Mouse (Mus musculus): Measurements from ENCODE around the gene Trip6. TPM values are rescaled to one million over a fixed set of nuclear protein-coding genes. Genes with fewer than 3 reads are reported as not detected.
A peak's percentile ranks its signal among the peaks of the same experiment; 100 is the strongest.

Trip6 gene
- polyA plus RNA-seq, 1 experiment from 2014 or later: 107 TPM

- H3K4me1 ChIP-seq: peaks cover 47% of the 10 kb centered on the region
- ATAC-seq (ENCODE audit: low FRiP score, low read depth): no peak
- H3K9ac ChIP-seq: no peak overlapping the region
- H3K4me2 ChIP-seq (replicated peaks): no peak overlapping the region
- H3K9me3 ChIP-seq: no peaks in the 10 kb centered on the region
- no peaks in the 10 kb centered on the region for H3K36me3 ChIP-seq
- H3K4me3 ChIP-seq: no peak overlapping the region
- H3K27ac ChIP-seq: no peak overlapping the region
- no peaks in the 10 kb centered on the region for H3K27me3 ChIP-seq
- WGBS: 84% methylated on average over 4 of the region's 4 CpGs
Observed at GRCm38 (mm10) chr5:137346983-137347382, 32.8 kb upstream of the Trip6 start.

- Histone ChIP-seq H3K36me3 (no peaks in the 10 kb centered on the region), H3K27me3 (no peaks in the 10 kb centered on the region), H3K27ac (no peak overlapping the region), H3K4me3 (no peak overlapping the region), H3K9ac (no peak overlapping the region), H3K9me3 (no peaks in the 10 kb centered on the region), H3K4me2 (replicated peaks) (peak overlapping the region; percentile 40), H3K4me1 (peaks cover 41% of the 10 kb centered on the region)
- no peak for ATAC-seq (ENCODE audit: low FRiP score, low read depth)
- 71% methylated on average over 1 of the region's 1 CpGs for WGBS
Observed at GRCm38 (mm10) chr5:137346388-137346787, 32.2 kb upstream of the Trip6 start.

DNA sequence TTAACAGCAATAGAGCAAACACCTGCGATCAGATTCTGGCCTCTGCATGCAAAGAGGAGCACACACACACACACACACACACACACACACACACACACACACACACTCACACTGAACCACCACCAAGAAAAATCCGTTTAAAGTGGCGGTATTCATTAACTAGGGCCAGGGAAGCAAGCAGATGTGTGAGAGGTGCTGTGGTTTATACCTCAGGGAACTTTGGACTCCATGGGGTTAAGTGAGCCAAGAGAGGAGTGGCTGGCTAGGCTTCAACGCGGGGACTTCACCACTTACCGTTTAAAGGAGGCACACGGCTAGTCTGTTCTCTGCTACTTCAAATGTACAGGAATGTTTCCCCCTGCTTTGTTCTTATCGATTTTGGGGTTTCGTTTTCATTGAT is 31.6 kb upstream of the Trip6 start:
- Histone ChIP-seq H3K9me3 (no peaks in the 10 kb centered on the region), H3K36me3 (no peaks in the 10 kb centered on the region), H3K4me2 (replicated peaks) (peak overlapping the region; percentile 40), H3K27ac (no peak overlapping the region), H3K4me3 (no peak overlapping the region), H3K4me1 (peaks cover 41% of the 10 kb centered on the region), H3K27me3 (no peaks in the 10 kb centered on the region), H3K9ac (0 out of 2 replicates have a peak overlapping the region, but pooled peaks have one; percentile 5)
- no peak for ATAC-seq (ENCODE audit: low FRiP score, low read depth)
- 13% methylated on average over 9 of the region's 9 CpGs for WGBS

GRCm38 (mm10) chr5:137343869-137344268 is 29.7 kb upstream of the Trip6 start:
- Histone ChIP-seq H3K36me3 (no peaks in the 10 kb centered on the region), H3K4me3 (no peak overlapping the region), H3K9ac (no peak overlapping the region), H3K4me1 (peaks cover 48% of the 10 kb centered on the region), H3K4me2 (replicated peaks) (no peak overlapping the region), H3K9me3 (no peaks in the 10 kb centered on the region), H3K27ac (no peak overlapping the region), H3K27me3 (no peaks in the 10 kb centered on the region)
- no peak for ATAC-seq (ENCODE audit: low FRiP score, low read depth)

DNA sequence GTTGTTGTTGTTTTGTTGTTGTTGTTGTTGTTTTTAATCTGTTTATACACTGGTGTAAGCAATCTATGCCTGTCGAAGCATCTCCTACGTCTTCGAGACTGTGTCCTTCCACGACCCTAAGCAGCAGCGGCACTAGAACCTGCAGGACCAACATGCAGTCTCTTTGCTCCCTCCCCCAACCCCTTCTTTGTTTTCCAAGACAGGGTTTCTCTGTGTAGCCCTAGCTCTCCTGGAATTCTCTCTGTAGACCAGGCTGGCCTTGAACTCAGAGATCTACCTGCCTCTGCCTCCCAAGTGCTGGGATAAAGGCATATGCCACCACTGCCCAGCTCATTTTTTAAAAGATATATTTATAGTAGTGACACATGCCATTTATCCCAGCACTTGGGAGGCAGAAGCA is 29.2 kb upstream of the Trip6 start:
- H3K27ac ChIP-seq: no peak overlapping the region
- ATAC-seq (ENCODE audit: low FRiP score, low read depth): no peak
- no peaks in the 10 kb centered on the region for H3K27me3 ChIP-seq
- no peaks in the 10 kb centered on the region for H3K36me3 ChIP-seq
- 89% methylated on average over 5 of the region's 5 CpGs for WGBS
- no peak overlapping the region for H3K9ac ChIP-seq
- no peaks in the 10 kb centered on the region for H3K9me3 ChIP-seq
- H3K4me1 ChIP-seq: peaks cover 47% of the 10 kb centered on the region
- H3K4me3 ChIP-seq: no peak overlapping the region
- H3K4me2 ChIP-seq (replicated peaks): no peak overlapping the region

GRCm38 (mm10) chr5:137342407-137343012 is 28.3 kb upstream of the Trip6 start:
- Histone ChIP-seq H3K4me1 (peaks cover 41% of the 10 kb centered on the region), H3K27me3 (no peaks in the 10 kb centered on the region), H3K36me3 (no peaks in the 10 kb centered on the region), H3K27ac (no peak overlapping the region), H3K4me3 (no peak overlapping the region), H3K9me3 (no peaks in the 10 kb centered on the region), H3K9ac (no peak overlapping the region), H3K4me2 (replicated peaks) (no peak overlapping the region)
- no peak for ATAC-seq (ENCODE audit: low FRiP score, low read depth)
- 77% methylated on average over 7 of the region's 7 CpGs for WGBS

- H3K4me2 ChIP-seq (replicated peaks): no peak overlapping the region; the same call in 1 of the 2 replicates
- H3K4me3 ChIP-seq: no peak overlapping the region
- WGBS: 74% methylated on average over 6 of the region's 6 CpGs
- no peak for ATAC-seq (ENCODE audit: low FRiP score, low read depth)
- H3K27me3 ChIP-seq: no peaks in the 10 kb centered on the region
- no peak overlapping the region for H3K9ac ChIP-seq
- H3K36me3 ChIP-seq: no peaks in the 10 kb centered on the region
- no peak overlapping the region for H3K27ac ChIP-seq
- no peaks in the 10 kb centered on the region for H3K9me3 ChIP-seq
- H3K4me1 ChIP-seq: peaks cover 28% of the 10 kb centered on the region
Observed at GRCm38 (mm10) chr5:137340222-137340621, 26.0 kb upstream of the Trip6 start.

- Histone ChIP-seq H3K9me3 (no peaks in the 10 kb centered on the region), H3K9ac (peak overlapping the region; percentile 68), H3K4me2 (replicated peaks) (peak overlapping the region; percentile 77), H3K4me3 (peak overlapping the region; percentile 46), H3K36me3 (no peaks in the 10 kb centered on the region), H3K27me3 (no peaks in the 10 kb centered on the region), H3K27ac (peak overlapping the region; percentile 29; the same call in 1 of the 2 replicates), H3K4me1 (peaks cover 21% of the 10 kb centered on the region)
- 0 out of 2 replicates have a peak, but pooled peaks have one; percentile 18 for ATAC-seq (ENCODE audit: low FRiP score, low read depth)
- WGBS: 12% methylated on average over 22 of the region's 22 CpGs
Observed at GRCm38 (mm10) chr5:137339290-137339979, 25.2 kb upstream of the Trip6 start.

DNA sequence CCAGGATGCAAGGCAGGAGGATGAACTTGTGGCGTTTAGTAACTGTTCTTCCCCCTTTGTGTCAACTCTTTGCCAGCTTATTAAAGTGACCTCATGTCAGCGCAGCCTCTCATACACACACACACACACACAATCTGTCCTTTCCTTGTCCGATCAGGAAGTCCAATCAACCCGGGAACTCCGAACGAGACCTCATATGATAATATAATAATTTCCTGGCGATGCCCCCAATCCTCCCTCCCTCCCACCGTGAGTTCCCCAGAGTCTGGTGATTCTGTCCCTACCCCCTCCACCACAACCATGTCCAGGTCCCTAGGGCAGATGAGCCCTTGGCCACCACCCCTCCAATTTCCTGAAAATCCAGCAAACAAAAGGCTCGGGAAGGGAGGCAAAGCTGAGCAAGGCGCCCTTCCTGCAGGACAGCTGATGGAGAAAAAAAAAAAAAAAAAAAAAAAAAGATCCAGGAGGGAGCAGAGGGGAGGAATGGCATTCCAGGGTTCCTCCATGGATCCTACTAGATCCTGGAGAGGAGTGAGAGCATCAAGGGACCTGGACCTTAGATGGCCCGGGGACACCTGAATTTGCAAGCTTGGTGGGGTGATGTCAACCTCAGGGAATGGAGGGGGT is 24.6 kb upstream of the Trip6 start:
- peak overlapping the region; percentile 46 for H3K4me3 ChIP-seq
- 5% methylated on average over 11 of the region's 11 CpGs for WGBS
- H3K4me2 ChIP-seq (replicated peaks): peak overlapping the region; percentile 77
- H3K27me3 ChIP-seq: no peaks in the 10 kb centered on the region
- no peaks in the 10 kb centered on the region for H3K36me3 ChIP-seq
- H3K4me1 ChIP-seq: peaks cover 18% of the 10 kb centered on the region
- peak overlapping the region; percentile 68 for H3K9ac ChIP-seq
- peak overlapping the region; percentile 29 for H3K27ac ChIP-seq
- peak; percentile 29 for ATAC-seq (ENCODE audit: low FRiP score, low read depth)
- no peaks in the 10 kb centered on the region for H3K9me3 ChIP-seq

DNA sequence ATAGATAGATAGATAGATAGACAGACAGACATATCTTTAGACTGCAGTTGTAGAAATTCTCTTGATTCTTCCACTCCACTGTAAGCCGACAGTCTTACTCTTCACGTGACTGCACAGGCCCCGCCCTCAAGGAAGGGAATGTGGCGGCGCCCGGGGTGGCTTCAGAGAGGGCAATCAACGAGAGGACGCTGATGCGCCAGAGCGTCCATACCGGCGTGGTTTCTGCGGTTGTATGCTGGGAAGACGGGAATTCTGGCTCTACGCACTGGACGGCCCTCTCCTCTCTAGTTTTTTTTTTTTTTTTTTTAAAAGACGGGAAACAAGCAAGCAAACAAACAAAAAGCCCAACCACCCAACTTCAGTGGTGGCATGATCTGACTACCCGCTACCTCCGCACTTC is 24.1 kb upstream of the Trip6 start:
- Histone ChIP-seq H3K9ac (peak overlapping the region; percentile 68), H3K4me3 (peak overlapping the region; percentile 46), H3K27me3 (no peaks in the 10 kb centered on the region), H3K4me2 (replicated peaks) (peak overlapping the region; percentile 77), H3K27ac (peak overlapping the region; percentile 29), H3K36me3 (no peaks in the 10 kb centered on the region), H3K4me1 (peaks cover 18% of the 10 kb centered on the region), H3K9me3 (no peaks in the 10 kb centered on the region)
- ATAC-seq (ENCODE audit: low FRiP score, low read depth): peak; percentile 83
- WGBS: under 1% methylated on average over 19 of the region's 19 CpGs

GRCm38 (mm10) chr5:137337190-137337589 is 23.0 kb upstream of the Trip6 start:
- Histone ChIP-seq H3K9me3 (no peaks in the 10 kb centered on the region), H3K4me2 (replicated peaks) (no peak overlapping the region), H3K36me3 (no peaks in the 10 kb centered on the region), H3K4me1 (peaks cover 28% of the 10 kb centered on the region), H3K27ac (no peak overlapping the region; the same call in 1 of the 2 replicates), H3K9ac (no peak overlapping the region), H3K27me3 (no peaks in the 10 kb centered on the region), H3K4me3 (no peak overlapping the region)
- 40% methylated on average over 8 of the region's 8 CpGs for WGBS
- no peak for ATAC-seq (ENCODE audit: low FRiP score, low read depth)

DNA sequence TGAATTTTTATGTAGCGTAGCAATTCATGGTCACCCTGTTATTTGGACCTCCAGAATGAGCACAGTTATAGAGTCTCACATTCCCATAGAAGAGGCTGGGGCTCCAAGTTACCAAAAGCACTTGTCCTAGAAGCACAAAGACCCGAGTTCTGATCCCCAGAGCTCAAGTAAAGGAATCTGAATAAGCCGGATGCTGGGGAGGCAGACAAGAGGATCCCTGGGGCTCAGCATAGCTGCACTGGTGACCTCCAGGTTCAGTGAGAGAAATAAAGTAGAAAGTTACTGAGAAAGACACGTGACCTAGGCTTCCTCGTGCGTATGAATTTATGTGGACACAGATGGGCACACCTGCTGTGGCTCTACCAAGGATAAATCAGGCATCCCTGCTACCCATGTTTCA is 20.9 kb upstream of the Trip6 start:
- Histone ChIP-seq H3K27ac (no peak overlapping the region), H3K36me3 (0 out of 2 replicates have a peak, but pooled peaks cover under 1% of the 10 kb centered on the region), H3K9ac (no peak overlapping the region), H3K4me3 (no peak overlapping the region), H3K4me2 (replicated peaks) (no peak overlapping the region), H3K9me3 (no peaks in the 10 kb centered on the region), H3K27me3 (no peaks in the 10 kb centered on the region), H3K4me1 (peaks cover 29% of the 10 kb centered on the region)
- no peak for ATAC-seq (ENCODE audit: low FRiP score, low read depth)
- 76% methylated on average over 6 of the region's 6 CpGs for WGBS
